Mouse (Mus musculus) ES-E14 (cell line): ENCODE results near the gene Nf1.

Experiments
- CHD2 ChIP-seq: IDR thresholded peaks from 2 replicates; pipeline ENCODE4 v1.6.1; 2014; ENCODE audit warnings: mild to moderate bottlenecking, low read depth, low read length, inconsistent platforms
- ZC3H11A ChIP-seq: IDR thresholded peaks from 2 replicates; pipeline ENCODE4 v1.6.1; 2012; ENCODE audit warnings: low read depth, mild to moderate bottlenecking, inconsistent platforms, low read length, borderline replicate concordance
- ZNF384 ChIP-seq: IDR thresholded peaks from 2 replicates; pipeline ENCODE4 v1.6.1; 2012; ENCODE audit warnings: low read depth, low read length, inconsistent platforms

DNA sequence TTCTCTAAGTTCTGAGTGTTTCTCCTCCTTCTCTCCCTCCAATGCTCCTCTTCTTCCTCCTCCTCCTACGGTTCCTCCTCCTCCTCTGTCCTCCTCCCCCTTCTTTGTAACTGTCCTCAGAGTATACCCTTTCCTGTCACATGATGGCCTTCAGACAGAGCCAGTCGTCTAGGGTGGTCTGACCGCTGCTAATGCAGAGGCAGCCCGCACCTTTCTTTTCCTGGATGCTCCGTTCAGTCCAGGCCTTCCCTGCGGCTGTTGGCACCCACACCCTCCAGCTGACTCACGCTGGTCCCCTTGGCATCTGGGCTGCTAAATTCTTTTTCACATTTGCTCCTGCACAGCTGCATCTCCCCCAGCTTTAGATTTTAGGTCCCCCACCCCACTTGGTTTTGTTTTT is 33.0 kb upstream of the Nf1 start:
- TF ChIP-seq CHD2: no peak
- TF ChIP-seq ZNF384: no peak
- no peak for TF ChIP-seq ZC3H11A
